Mouse (Mus musculus) adrenal gland, postnatal 14 days (tissue): ENCODE data around the gene Gnl2. TPM values are rescaled to one million over a fixed set of nuclear protein-coding genes. Genes with fewer than 3 reads are reported as not detected.

ENCODE experiments used
- DNase-seq: peaks from one replicate; pipeline ENCODE4 v3.0.0; 2021; ENCODE audit warnings: mixed read lengths
- total RNA-seq: library from RNA; stranded (reverse); gene quantifications from 2 replicates; pipeline ENCODE4 v1.2.3, GENCODE M21; 2021

Gnl2 gene
- total RNA-seq, 1 experiment from 2014 or later, result 53.7 TPM

GRCm38 (mm10) chr4:125002978-125003377 is 13.4 kb upstream of the Gnl2 start:
- DNase-seq, result no peak

DNA sequence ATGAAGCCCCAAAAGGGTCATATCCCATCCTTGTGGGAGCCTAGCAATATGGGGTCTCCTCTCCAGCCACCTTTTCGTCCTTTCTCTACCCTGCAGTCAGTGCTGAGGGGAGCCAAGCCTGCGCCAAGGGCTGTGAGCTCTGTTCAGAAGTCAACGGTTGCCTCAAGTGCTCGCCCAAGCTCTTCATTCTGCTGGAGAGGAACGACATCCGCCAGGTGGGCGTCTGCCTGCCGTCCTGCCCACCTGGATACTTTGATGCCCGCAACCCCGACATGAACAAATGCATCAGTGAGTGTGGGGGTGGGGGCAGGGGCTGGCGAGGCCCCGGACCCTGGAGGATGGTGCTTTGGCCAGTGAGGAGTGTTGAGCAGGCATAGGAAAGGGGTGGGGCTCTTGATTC is 11.5 kb upstream of the Gnl2 start:
- DNase-seq, result no peak

DNA sequence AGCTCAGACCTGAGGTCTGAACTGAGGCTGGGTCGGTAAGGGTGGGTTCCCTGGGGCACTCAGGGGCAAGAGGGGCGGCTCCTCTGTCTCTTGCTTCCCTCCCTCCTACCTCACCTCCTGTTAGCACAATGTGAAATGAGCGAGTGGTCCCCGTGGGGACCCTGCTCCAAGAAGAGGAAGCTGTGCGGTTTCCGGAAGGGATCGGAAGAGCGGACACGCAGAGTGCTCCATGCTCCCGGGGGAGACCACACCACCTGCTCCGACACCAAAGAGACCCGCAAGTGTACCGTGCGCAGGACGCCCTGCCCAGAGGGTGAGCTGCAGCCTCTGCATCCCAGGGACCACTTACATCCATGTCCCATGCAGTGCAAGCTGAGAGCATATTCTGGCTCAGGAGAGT is 8.9 kb upstream of the Gnl2 start:
- DNase-seq, result no peak

DNA sequence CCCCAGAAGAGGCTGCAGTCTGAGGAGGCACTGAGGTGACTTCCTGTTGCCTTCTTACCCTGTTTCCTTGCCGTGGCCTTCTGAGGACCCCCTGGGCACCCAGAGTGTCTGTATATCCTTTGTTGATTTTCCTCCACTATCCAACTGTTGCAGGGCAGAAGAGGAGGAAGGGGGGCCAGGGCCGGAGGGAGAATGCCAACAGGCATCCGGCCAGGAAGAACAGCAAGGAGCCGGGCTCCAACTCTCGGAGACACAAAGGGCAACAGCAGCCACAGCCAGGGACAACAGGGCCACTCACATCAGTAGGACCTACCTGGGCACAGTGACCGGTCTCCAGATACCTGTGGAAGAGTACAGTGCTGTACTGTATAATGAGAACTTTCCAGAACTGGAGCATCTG is 8.2 kb upstream of the Gnl2 start:
- peak; percentile 29 for DNase-seq

GRCm38 (mm10) chr4:125008712-125009111 is 7.7 kb upstream of the Gnl2 start:
- DNase-seq, result no peak

DNA sequence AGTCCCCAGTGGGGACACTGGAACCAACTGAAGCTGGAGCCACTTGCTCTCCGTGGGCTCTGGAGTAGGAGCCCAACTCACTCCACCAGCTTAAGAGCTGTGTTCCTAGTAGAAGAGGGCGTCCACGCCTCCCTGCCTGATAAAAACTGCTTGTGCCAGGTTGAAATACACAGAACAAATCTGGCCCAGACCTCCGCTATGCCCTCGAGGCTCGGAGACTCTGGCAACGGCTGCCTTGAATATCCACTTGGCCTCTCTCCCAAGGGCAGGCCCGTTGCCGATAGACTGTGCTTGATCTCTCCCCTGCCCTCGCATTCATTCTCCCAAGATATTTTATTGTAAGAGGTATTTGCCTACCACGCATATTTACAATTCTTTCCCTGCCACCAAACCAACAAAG is 1.0 kb downstream of the Gnl2 start:
- DNase-seq, result peak; percentile 88

DNA sequence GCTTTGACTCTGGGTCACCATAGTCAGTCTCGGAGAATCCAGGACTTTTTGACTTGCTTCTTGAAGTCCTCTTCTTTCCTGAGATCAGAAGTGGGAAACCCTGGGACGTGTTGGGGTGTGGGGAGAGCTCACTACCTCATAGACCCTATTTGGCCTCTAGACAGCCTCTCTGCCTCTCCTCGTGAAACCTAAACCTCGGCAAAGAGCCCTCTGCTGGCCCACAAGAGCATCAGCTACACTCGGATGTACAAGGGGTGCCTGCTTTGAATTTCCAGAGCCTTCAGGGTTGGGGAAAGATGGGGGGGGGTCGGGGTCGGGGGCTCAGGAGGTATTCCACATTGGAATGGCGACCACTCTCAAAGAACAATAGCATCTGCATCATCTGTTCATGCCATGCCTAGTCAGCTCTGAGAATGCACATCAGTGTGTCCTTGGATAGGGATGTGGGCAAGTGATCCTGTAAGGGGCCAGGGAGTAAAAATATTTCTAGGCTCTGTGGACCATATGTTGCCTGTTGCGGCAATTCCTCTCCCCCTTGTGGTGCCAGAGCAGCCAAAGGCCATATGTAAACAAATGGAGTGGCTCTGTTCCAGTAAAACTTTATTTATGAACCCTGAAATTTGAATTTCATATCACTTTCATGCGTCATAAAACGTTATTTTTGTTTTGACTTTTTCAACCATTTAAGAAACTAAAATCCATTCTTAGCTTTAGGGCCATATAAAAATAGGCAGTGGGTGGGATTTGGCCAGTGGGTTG is 4.6 kb downstream of the Gnl2 start:
- DNase-seq, result no peak

DNA sequence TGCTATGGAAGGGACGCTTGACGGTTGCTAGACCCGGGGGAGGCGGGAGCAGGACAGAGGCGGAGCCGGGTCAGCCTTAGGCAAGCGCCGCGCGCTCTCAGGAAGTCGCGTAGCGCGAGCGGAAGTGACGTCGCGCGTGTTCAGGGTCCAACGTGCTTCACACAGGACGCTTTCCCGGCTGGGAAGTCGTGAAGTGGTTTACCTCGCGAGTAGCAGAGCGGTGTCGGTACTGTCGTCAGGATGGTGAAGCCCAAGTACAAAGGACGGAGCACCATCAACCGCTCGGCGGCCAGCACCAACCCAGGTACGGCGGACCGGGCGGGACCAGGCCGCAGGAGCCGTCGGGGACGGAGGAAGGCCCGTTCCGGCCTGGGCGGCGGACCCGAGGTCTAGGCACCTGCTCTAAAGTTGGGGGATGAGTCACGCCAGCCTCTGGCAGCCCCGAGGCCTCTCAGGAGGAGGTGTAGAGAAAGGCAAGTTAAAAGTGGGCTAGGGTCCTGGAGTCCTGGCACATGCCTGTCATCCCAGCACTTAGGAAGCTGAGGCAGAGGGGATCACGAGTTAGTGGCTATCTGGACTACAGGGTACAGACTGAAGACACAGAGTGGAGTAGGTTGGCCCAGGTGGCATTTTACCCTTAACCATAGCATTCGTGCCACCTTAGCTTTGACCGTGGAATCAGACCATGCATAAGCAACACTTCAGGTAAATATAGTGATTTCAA is 13.7 kb downstream of the Gnl2 start:
- DNase-seq, result peak; percentile 97

- DNase-seq, result peak; percentile 41
Measured at GRCm38 (mm10) chr4:125034341-125034740, 18.0 kb downstream of the Gnl2 start.

- no peak for DNase-seq
Measured at GRCm38 (mm10) chr4:125044454-125044853, 28.1 kb downstream of the Gnl2 start.

DNA sequence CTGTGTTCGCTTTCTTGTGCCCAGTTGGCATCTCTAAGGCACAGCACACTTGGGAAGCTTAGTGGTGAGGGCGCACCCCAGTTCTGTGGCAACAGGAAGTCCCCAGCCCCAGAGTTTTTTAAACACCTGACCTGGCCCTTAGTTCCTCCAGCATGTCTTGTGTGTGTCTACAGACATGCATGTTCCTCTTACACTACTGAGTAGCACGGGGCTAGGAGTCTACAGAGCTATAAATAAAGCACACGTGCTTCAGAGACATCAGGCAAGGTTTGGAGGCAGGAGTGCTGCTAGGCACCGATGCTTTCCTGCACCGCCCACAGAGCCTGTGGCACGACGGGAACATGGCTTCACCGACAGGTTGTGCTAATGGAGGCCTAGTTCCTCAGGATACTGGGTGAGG is 39.0 kb downstream of the Gnl2 start:
- DNase-seq, result no peak

- no peak for DNase-seq
Measured at GRCm38 (mm10) chr4:125056476-125056875, 40.1 kb downstream of the Gnl2 start.

DNA sequence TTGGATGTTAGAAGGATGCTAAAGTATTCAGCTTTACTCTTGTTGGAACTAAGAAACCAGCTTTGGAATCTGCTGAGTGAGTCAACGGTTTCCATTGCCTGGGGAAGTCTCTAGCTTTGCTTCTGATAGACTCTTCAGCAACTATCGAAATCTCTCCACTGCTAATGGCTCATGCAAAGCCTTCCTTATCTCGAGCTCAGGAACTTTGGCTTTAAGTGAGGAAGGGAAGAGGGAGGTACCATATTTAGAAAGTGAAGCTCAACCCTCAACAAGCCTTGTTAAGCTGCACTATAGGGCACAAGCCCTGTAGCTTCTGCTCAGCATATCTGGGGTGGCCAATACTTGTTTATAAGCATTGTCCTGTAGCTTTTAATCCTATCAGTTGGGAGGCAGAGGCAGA is 40.9 kb downstream of the Gnl2 start:
- no peak for DNase-seq

GRCm38 (mm10) chr4:125058033-125058432 is 41.6 kb downstream of the Gnl2 start:
- no peak for DNase-seq

DNA sequence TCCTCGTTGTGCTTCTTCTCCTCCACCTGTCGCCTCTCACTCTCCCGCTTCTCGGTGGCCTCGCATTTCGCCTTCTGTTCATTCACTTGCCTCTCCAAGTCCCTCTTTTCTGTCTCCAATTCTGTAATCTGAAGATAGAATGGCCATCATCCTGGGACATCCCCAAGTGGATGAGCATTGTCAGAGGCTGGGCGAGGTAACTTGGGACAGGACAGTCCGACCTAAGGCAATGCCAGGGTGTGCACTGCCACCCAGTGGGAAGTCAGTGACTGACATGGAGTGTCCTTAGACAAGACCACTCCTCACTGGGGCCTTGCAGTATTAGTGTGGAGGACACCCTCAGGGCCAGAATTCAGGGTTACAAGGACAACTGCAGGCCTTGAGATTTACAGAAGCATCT is 42.6 kb downstream of the Gnl2 start:
- peak; percentile 85 for DNase-seq

- DNase-seq, result no peak
Measured at GRCm38 (mm10) chr4:125063829-125064228, 47.4 kb downstream of the Gnl2 start.

GRCm38 (mm10) chr4:125065517-125066307 is 49.3 kb downstream of the Gnl2 start, which contains the start of gene Dnali1:
Gene Dnali1, minus strand, starts transcription at chr4:125065703.
- peak; percentile 79 for DNase-seq

DNA sequence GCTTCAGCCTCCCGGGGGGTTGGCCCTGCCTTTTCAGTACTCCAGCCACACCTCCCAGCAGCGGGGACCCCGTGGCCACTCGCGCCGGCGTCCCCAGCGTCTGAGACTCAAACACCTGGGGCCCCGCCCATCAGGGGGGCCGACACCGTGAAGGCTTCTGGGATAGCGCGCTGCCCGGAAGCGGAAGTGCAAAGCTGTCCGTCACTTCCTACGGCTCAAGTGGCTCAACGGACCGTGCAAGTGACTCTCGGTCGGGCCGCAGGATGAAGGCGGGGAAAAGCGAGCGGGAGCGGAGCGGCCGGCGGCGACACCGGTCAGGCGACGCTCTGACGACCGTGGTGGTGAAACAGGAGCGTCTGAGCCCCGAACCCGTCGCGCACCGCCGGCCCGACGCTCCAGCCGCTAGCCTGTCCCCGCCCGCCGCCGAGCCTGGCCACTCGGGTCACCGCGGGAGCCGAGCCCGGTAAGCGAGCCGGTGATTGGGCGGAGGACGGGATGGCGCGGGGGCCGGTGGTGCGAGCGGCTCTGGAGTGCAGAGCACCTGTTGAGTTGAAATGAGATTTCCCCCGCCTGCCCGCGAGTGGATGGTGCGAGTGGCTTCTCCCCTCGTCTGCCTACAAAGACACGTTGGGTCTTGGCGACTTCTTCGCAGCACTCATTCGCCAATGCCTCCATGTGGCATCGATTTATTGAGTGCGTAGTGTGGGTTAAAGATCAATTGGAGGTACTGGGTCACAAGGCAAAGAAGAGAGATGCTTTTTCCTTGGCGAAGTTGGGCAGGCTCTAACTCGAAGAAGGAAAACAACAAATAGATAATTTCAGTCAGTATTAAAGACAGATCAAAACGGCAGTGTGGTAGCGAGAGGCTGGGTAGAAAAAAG is 50.3 kb downstream of the Gnl2 start, which contains the start of gene Snip1:
TSS of gene Snip1 (plus strand) at position 183 of the 881 bp plus-strand sequence.
- DNase-seq, result peak; percentile 96

- DNase-seq, result no peak
Measured at GRCm38 (mm10) chr4:125077700-125078099, 61.3 kb downstream of the Gnl2 start.

- DNase-seq, result no peak
Measured at GRCm38 (mm10) chr4:125078698-125079097, 62.3 kb downstream of the Gnl2 start.
